Mouse (Mus musculus) yolk sac, embryonic 10.5 days (tissue): ENCODE data around the gene Rbm6.

Experiments used
- DNase-seq: peaks from one replicate; pipeline ENCODE4 v3.0.0-alpha.2; 2017; ENCODE audit warnings: low spot score

Gene Rbm6

GRCm38 (mm10) chr9:107880411-107880810, 7.4 kb upstream of the Rbm6 start:
- no peak for DNase-seq

- peak; percentile 93 for DNase-seq
Measured at GRCm38 (mm10) chr9:107872350-107873098, 513 bp downstream of the Rbm6 start.

GRCm38 (mm10) chr9:107866081-107866480, 7.0 kb downstream of the Rbm6 start:
- no peak for DNase-seq

- DNase-seq: no peak
Measured at GRCm38 (mm10) chr9:107864493-107864892, 8.5 kb downstream of the Rbm6 start.

- DNase-seq: no peak
Measured at GRCm38 (mm10) chr9:107858343-107858742, 14.7 kb downstream of the Rbm6 start.

GRCm38 (mm10) chr9:107848922-107849321, 24.1 kb downstream of the Rbm6 start:
- DNase-seq: no peak

GRCm38 (mm10) chr9:107842709-107843108, 30.3 kb downstream of the Rbm6 start:
- no peak for DNase-seq

- no peak for DNase-seq
Measured at GRCm38 (mm10) chr9:107838869-107839268, 34.2 kb downstream of the Rbm6 start.

- DNase-seq: peak; percentile 10
Measured at GRCm38 (mm10) chr9:107833826-107834225, 39.2 kb downstream of the Rbm6 start.

- no peak for DNase-seq
Measured at GRCm38 (mm10) chr9:107831765-107832164, 41.3 kb downstream of the Rbm6 start.

GRCm38 (mm10) chr9:107812132-107812531, 60.9 kb downstream of the Rbm6 start:
- DNase-seq: no peak

GRCm38 (mm10) chr9:107810985-107811384, 62.1 kb downstream of the Rbm6 start:
- DNase-seq: no peak

GRCm38 (mm10) chr9:107791714-107792113, 81.3 kb downstream of the Rbm6 start:
- no peak for DNase-seq

GRCm38 (mm10) chr9:107782536-107783203, 90.4 kb downstream of the Rbm6 start:
- no peak for DNase-seq

GRCm38 (mm10) chr9:107776809-107777208, 96.2 kb downstream of the Rbm6 start:
- no peak for DNase-seq

GRCm38 (mm10) chr9:107774411-107774810, 98.6 kb downstream of the Rbm6 start:
- DNase-seq: no peak

- no peak for DNase-seq
Measured at GRCm38 (mm10) chr9:107771782-107772181, 101.3 kb downstream of the Rbm6 start.

- DNase-seq: peak; percentile 93
Measured at GRCm38 (mm10) chr9:107770374-107771290, 102.4 kb downstream of the Rbm6 start, which contains the start of gene Rbm5. Rbm5 (minus strand) TSS chr9:107770996.

GRCm38 (mm10) chr9:107770037-107770373, 103.0 kb downstream of the Rbm6 start:
- peak; percentile 5 for DNase-seq

GRCm38 (mm10) chr9:107769445-107770000, 103.5 kb downstream of the Rbm6 start:
- no peak for DNase-seq

GRCm38 (mm10) chr9:107768851-107769250, 104.2 kb downstream of the Rbm6 start:
- DNase-seq: no peak

- DNase-seq: no peak
Measured at GRCm38 (mm10) chr9:107759593-107759992, 113.4 kb downstream of the Rbm6 start.
